Mouse (Mus musculus): ENCODE results near the gene Uvrag.

GRCm38 (mm10) chr7:98995126-98995727 lies 145.7 kb downstream of the Uvrag start:
- TF ChIP-seq CTCF (IDR thresholded peaks at IDR 0.05; ENCODE audit: low read depth, low read length) (no peak), POLR2A (IDR thresholded peaks at IDR 0.05; ENCODE audit: extremely low read depth, insufficient read depth, low read length) (no peak)
